Mouse (Mus musculus) T-helper 17 cell (primary cell): ENCODE results near the gene Eepd1.
"Not testable (repeated sequence)": the region's sequence is repeated elsewhere in the genome, so short reads cannot be mapped to it uniquely, and the experiment has no call there.

Source experiments
- in situ Hi-C, 2 experiments: fragments of 300-600 bp; cut with MboI, MseI; formaldehyde crosslinking; loops; 1 replicate in 1 of 2; 2 replicates in 1 of 2; pipeline ENCODE4 v1.15.1; 2025; ENCODE audit warnings: high pct_unique_total_duplicates in 2 of 2

Eepd1 gene

GRCm38 (mm10) chr9:25481344-25482095 is at the start of gene Eepd1:
Gene Eepd1 (plus strand): TSS chr9:25481547.
- in situ Hi-C loops: loop anchor here (5.0 to 25.0 kb wide), 4 partner anchors 111 to 1556 kb away; partner anchors contain the start of genes Ncapd3 (in 1 of the 2) and Vps26b (in 1 of the 2)

GRCm38 (mm10) chr9:25438836-25439235 is 42.5 kb upstream of the Eepd1 start:
- in situ Hi-C loops: loop anchor here in 1 of 2 experiments (5.0 kb wide), 1 partner anchor 1333 kb away; no protein-coding TSS in a partner anchor

- in situ Hi-C loops: not testable (repeated sequence)
Observed at GRCm38 (mm10) chr9:25440046-25440445, 41.3 kb upstream of the Eepd1 start.

- in situ Hi-C loops: no loop called here
Observed at GRCm38 (mm10) chr9:25442041-25442440, 39.3 kb upstream of the Eepd1 start.

GRCm38 (mm10) chr9:25443029-25443428 is 38.3 kb upstream of the Eepd1 start:
- in situ Hi-C loops: no loop called here

- in situ Hi-C loops: no loop called here
Observed at GRCm38 (mm10) chr9:25443546-25443945, 37.8 kb upstream of the Eepd1 start.

GRCm38 (mm10) chr9:25450394-25450793 is 31.0 kb upstream of the Eepd1 start:
- in situ Hi-C loops: no loop called here

GRCm38 (mm10) chr9:25455027-25455426 is 26.3 kb upstream of the Eepd1 start:
- in situ Hi-C loops: no loop called here

- in situ Hi-C loops: no loop called here
Observed at GRCm38 (mm10) chr9:25460835-25461555, 20.4 kb upstream of the Eepd1 start.

- in situ Hi-C loops: no loop called here
Observed at GRCm38 (mm10) chr9:25464305-25464704, 17.0 kb upstream of the Eepd1 start.

- in situ Hi-C loops: loop anchor here (5.0 to 25.0 kb wide), 4 partner anchors 113 to 1558 kb away; partner anchors contain the start of genes Ncapd3 (in 1 of the 2) and Vps26b (in 1 of the 2)
Observed at GRCm38 (mm10) chr9:25479392-25480020, 1.8 kb upstream of the Eepd1 start.

GRCm38 (mm10) chr9:25480676-25481075 is 671 bp upstream of the Eepd1 start:
- in situ Hi-C loops: loop anchor here (5.0 to 25.0 kb wide), 4 partner anchors 112 to 1557 kb away; partner anchors contain the start of genes Ncapd3 (in 1 of the 2) and Vps26b (in 1 of the 2)

- in situ Hi-C loops: loop anchor here (5.0 to 25.0 kb wide), 4 partner anchors 110 to 1555 kb away; partner anchors contain the start of genes Ncapd3 (in 1 of the 2) and Vps26b (in 1 of the 2)
Observed at GRCm38 (mm10) chr9:25482322-25482998, 1.1 kb downstream of the Eepd1 start.

- in situ Hi-C loops: loop anchor here (5.0 to 25.0 kb wide), 4 partner anchors 109 to 1554 kb away; partner anchors contain the start of genes Ncapd3 (in 1 of the 2) and Vps26b (in 1 of the 2)
Observed at GRCm38 (mm10) chr9:25482999-25483347, 1.6 kb downstream of the Eepd1 start.

GRCm38 (mm10) chr9:25483931-25484618 is 2.7 kb downstream of the Eepd1 start:
- in situ Hi-C loops: loop anchor here (5.0 to 25.0 kb wide), 4 partner anchors 108 to 1553 kb away; partner anchors contain the start of genes Ncapd3 (in 1 of the 2) and Vps26b (in 1 of the 2)

- in situ Hi-C loops: loop anchor here (5.0 to 25.0 kb wide), 4 partner anchors 108 to 1553 kb away; partner anchors contain the start of genes Ncapd3 (in 1 of the 2) and Vps26b (in 1 of the 2)
Observed at GRCm38 (mm10) chr9:25484619-25484986, 3.3 kb downstream of the Eepd1 start.

GRCm38 (mm10) chr9:25485006-25485405 is 3.7 kb downstream of the Eepd1 start:
- in situ Hi-C loops: loop anchor here (10.0 to 25.0 kb wide), 2 partner anchors 310 to 1552 kb away; partner anchors contain the start of genes Ncapd3 (in 1 of the 2) and Vps26b (in 1 of the 2)

GRCm38 (mm10) chr9:25485406-25485805 is 4.1 kb downstream of the Eepd1 start:
- in situ Hi-C loops: loop anchor here (10.0 to 25.0 kb wide), 2 partner anchors 311 to 1552 kb away; partner anchors contain the start of genes Ncapd3 (in 1 of the 2) and Vps26b (in 1 of the 2)

GRCm38 (mm10) chr9:25486246-25486807 is 5.0 kb downstream of the Eepd1 start:
- in situ Hi-C loops: loop anchor here (10.0 to 25.0 kb wide), 2 partner anchors 312 to 1551 kb away; partner anchors contain the start of genes Ncapd3 (in 1 of the 2) and Vps26b (in 1 of the 2)
